Mouse (Mus musculus) hindbrain, embryonic 13.5 days (tissue): ENCODE measurements around the gene Nrxn3. TPM values are rescaled to one million over a fixed set of nuclear protein-coding genes. Genes with fewer than 3 reads are reported as not detected.
A peak's percentile ranks its signal among the peaks of the same experiment; 100 is the strongest.

Experiments used
- ATAC-seq: fragments of 200-750 bp; cut with Nextera tagmentation; 2 replicates; pipeline ENCODE4 v1.8.0; 2017; ENCODE audit warnings: moderate TSS enrichment; ENCODE audit not compliant: low FRiP score
- H3K27ac ChIP-seq: fragments of 300-500 bp; sonication (generic); 2 replicates; pipeline ENCODE4 v1.5.1; 2015; ENCODE audit warnings: inconsistent platforms, mild to moderate bottlenecking, moderate library complexity
- H3K27me3 ChIP-seq: fragments of 300-500 bp; sonication (generic); 2 replicates; pipeline ENCODE4 v1.6.1; 2015; ENCODE audit warnings: mild to moderate bottlenecking, inconsistent platforms
- H3K36me3 ChIP-seq: fragments of 300-500 bp; sonication (generic); 2 replicates; pipeline ENCODE4 v1.6.1; 2015; ENCODE audit warnings: mild to moderate bottlenecking, inconsistent platforms
- H3K4me1 ChIP-seq: fragments of 300-500 bp; sonication (generic); replicated peaks from 2 replicates; pipeline ENCODE4 v1.6.1; 2015; ENCODE audit warnings: inconsistent platforms
- H3K4me2 ChIP-seq: fragments of 300-500 bp; sonication (generic); 2 replicates; pipeline ENCODE4 v1.6.1; 2015; ENCODE audit warnings: inconsistent platforms, mild to moderate bottlenecking, moderate library complexity
- H3K4me3 ChIP-seq: fragments of 300-500 bp; sonication (generic); 2 replicates; pipeline ENCODE4 v1.5.1; 2015; ENCODE audit warnings: mild to moderate bottlenecking, inconsistent platforms
- H3K9ac ChIP-seq: fragments of 300-500 bp; sonication (generic); 2 replicates; pipeline ENCODE4 v1.6.1; 2015; ENCODE audit warnings: mild to moderate bottlenecking, inconsistent platforms
- H3K9me3 ChIP-seq: fragments of 300-500 bp; sonication (generic); 2 replicates; pipeline ENCODE4 v1.6.1; 2016; ENCODE audit warnings: inconsistent platforms
- WGBS: fragments of 180-500 bp; shearing (Covaris S2); methylation state at CpG from one replicate; pipeline ENCODE4 v1.1.7; 2015; 5-methylcytosine and 5-hydroxymethylcytosine counted together
- polyA plus RNA-seq: library from polyadenylated mRNA; unstranded; fragments of >200 nt; fragmentation: Nextera tagmentation; extraction: Ambion mirVana; gene quantifications from 2 replicates; pipeline ENCODE4 v1.2.1, GENCODE M21; 2015

The Nrxn3 gene
- polyA plus RNA-seq, 1 experiment from 2014 or later: 92.1 TPM

DNA sequence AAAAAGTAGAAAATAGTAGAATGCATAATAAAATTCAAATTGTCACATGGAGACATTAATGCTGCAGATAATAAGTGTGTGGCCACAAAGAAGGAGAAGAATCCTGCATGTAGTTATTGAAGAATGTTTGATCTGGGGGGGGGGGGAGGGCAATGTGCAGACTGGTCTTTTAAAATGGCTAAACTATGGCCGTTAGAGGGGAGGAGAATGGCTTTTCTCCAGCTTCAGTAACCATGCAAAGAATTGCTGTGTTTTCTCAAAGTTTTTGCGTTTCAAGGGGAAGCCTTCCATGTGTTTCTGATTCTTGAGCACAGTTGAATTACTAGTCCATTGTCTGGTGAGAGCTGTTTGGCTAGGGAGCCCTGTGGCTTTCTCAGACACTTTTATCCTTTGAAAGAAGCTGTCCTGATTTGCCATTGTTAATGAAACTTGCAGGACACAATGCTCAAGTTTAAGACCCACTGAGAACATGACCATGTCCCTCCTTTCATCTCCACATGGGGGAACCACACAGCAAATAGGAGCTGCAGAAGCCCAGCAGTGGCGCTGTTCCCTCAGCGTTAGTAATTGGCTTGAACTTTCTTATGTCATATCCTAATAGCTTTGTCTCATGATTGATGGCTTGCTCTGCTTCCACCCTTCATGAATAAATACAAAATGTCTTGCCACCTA is 808.1 kb downstream of the Nrxn3 start:
- H3K4me2 ChIP-seq: no peak overlapping the region
- 2% methylated on average over 4 of the region's 4 CpGs for WGBS
- ATAC-seq: 0 out of 2 replicates have a peak, but pooled peaks have one; percentile 39
- H3K4me1 ChIP-seq: no peaks in the 10 kb centered on the region
- no peak overlapping the region for H3K9ac ChIP-seq
- no peak overlapping the region for H3K4me3 ChIP-seq
- H3K36me3 ChIP-seq: no peaks in the 10 kb centered on the region
- no peaks in the 10 kb centered on the region for H3K9me3 ChIP-seq
- H3K27ac ChIP-seq: no peak overlapping the region
- no peaks in the 10 kb centered on the region for H3K27me3 ChIP-seq

DNA sequence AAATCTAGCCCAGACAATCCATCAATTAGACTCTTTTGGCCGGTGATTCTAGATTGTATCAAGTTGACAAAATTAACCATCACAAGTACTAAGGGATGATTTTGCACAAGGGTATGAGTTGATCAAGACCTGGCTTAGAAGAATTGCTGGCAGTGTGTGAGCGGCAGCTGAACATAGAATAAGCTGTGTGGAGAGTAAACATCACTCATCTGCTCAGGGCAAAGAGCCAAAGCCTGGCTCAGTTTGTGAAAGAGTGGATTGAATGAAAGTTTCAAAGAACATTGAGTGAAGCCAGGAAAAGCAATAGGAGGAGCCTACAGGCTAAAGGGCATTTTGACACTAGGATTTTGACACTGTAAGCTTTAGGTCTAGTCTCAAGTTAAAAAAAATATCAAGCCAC is 828.6 kb downstream of the Nrxn3 start:
- H3K9ac ChIP-seq: no peak overlapping the region
- no peaks in the 10 kb centered on the region for H3K27me3 ChIP-seq
- no peak for ATAC-seq
- H3K4me1 ChIP-seq: no peaks in the 10 kb centered on the region
- H3K36me3 ChIP-seq: no peaks in the 10 kb centered on the region
- H3K27ac ChIP-seq: no peak overlapping the region
- no peak overlapping the region for H3K4me3 ChIP-seq
- WGBS: 74% methylated on average over 2 of the region's 2 CpGs
- H3K9me3 ChIP-seq: no peaks in the 10 kb centered on the region
- H3K4me2 ChIP-seq: no peak overlapping the region

DNA sequence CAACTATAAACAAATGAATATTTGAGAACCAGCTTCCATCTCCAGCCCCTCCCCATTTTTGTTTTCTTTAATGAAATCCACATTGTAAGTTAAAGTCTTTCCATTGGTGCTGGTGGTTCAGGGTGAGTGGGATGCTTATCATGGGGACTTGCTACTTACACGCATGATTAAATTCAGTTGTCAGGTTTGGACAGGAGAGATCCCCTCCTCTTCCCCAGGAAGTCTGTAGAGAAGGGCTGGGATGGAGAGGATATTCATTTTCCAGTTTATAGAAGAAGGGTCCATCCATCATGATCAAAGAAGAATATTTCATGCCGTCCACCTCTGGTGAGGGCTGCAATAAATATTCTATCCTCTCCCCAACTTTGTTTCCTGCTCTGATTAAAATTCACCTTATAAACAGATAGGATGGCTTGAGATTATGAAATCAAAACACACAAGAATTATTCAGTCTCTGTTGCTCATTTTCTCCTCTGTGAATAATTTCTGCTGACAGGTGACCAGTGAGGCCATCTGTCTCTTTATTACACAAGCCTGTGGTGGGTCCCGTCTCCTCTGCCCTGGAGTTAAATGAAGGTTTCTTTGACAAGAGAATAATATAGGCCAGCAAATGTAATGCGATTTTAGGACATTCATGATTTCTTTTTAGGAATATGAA is 830.7 kb downstream of the Nrxn3 start:
- no peak for ATAC-seq
- H3K4me3 ChIP-seq: no peak overlapping the region
- no peaks in the 10 kb centered on the region for H3K4me1 ChIP-seq
- 49% methylated on average over 4 of the region's 4 CpGs for WGBS
- no peaks in the 10 kb centered on the region for H3K9me3 ChIP-seq
- H3K36me3 ChIP-seq: no peaks in the 10 kb centered on the region
- no peak overlapping the region for H3K4me2 ChIP-seq
- H3K27me3 ChIP-seq: no peaks in the 10 kb centered on the region
- no peak overlapping the region for H3K27ac ChIP-seq
- no peak overlapping the region for H3K9ac ChIP-seq

DNA sequence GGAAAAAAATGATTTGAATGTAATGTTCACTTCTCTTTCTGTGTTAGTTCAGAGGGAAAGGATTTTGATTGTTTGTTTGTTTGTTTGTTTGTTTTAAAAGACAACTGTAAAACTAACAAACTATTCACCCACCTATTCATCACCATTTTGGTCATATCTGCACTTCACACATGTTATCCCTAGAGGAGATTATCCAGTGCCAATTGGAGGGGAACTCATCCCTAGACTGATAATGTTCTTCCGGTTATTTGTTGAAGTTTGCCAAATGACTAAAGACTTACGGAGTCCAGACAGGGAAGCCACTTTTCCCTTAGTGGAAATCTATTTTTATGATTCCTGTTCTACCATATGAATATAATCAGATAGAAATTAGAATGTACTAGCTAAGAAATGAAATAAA is 831.5 kb downstream of the Nrxn3 start:
- 80% methylated on average over 2 of the region's 2 CpGs for WGBS
- ATAC-seq: no peak
- Histone ChIP-seq H3K36me3 (no peaks in the 10 kb centered on the region), H3K4me3 (no peak overlapping the region), H3K4me2 (no peak overlapping the region), H3K27ac (no peak overlapping the region), H3K9me3 (no peaks in the 10 kb centered on the region), H3K9ac (no peak overlapping the region), H3K27me3 (no peaks in the 10 kb centered on the region), H3K4me1 (no peaks in the 10 kb centered on the region)

DNA sequence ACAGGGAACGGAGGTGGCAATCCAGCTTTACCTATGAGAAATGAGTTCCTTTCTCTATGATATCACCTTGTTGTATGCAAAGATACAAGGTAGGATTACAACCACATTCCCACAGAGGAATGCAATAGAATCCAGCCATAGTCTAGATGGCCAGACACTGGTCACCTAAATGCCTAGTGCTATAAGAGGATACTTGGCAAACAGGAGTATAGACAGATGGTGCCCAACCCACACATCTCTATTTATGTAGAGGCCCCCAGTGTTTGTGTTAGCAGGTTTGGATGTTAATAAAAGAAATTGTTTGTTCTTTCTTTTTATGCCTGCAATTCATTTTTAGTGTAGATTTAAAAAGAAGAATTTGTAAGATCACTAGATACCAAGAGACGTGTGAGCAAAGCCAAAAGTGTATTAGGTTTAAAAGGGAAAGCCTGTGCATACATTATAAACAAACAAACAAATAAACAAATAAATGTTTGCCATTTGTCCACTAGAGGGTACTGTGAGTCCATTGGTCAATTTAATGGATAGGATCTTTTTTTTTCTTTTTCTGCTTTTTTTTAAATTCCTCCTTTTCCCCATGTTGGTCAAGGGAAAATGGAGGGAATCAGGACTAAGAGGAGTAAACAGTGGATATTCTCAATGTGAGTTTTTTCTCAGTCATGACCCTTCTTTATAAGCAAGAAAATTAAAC is 832.2 kb downstream of the Nrxn3 start:
- Histone ChIP-seq H3K4me1 (no peaks in the 10 kb centered on the region), H3K27ac (no peak overlapping the region), H3K27me3 (no peaks in the 10 kb centered on the region), H3K4me2 (no peak overlapping the region), H3K9ac (no peak overlapping the region), H3K36me3 (no peaks in the 10 kb centered on the region), H3K4me3 (no peak overlapping the region), H3K9me3 (no peaks in the 10 kb centered on the region)
- ATAC-seq: no peak
- 82% methylated on average over 2 of the region's 2 CpGs for WGBS

DNA sequence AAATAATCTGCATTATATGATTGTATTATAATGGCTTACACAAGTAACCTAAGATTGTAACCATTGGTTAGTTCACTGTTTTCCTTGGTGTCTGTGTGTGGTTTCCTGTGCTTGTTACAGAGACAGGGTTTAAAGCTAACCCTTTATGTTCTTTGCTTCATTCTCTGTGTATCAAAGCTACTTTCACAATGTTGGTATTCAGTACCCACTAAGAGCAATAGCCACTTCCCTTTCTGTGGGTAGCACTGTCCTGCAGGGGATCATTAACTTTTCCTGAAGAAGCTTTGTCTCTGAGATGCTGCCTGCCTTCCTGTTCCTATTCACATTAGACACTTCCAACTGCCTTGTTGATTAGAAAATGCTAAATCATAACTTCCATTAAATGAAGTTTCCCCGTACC is 836.2 kb downstream of the Nrxn3 start:
- no peaks in the 10 kb centered on the region for H3K9me3 ChIP-seq
- no peaks in the 10 kb centered on the region for H3K27me3 ChIP-seq
- no peak overlapping the region for H3K4me3 ChIP-seq
- H3K4me2 ChIP-seq: no peak overlapping the region
- no peak overlapping the region for H3K27ac ChIP-seq
- no peaks in the 10 kb centered on the region for H3K36me3 ChIP-seq
- no peaks in the 10 kb centered on the region for H3K4me1 ChIP-seq
- ATAC-seq: no peak
- H3K9ac ChIP-seq: no peak overlapping the region
- WGBS: 86% methylated on average over 1 of the region's 1 CpGs

DNA sequence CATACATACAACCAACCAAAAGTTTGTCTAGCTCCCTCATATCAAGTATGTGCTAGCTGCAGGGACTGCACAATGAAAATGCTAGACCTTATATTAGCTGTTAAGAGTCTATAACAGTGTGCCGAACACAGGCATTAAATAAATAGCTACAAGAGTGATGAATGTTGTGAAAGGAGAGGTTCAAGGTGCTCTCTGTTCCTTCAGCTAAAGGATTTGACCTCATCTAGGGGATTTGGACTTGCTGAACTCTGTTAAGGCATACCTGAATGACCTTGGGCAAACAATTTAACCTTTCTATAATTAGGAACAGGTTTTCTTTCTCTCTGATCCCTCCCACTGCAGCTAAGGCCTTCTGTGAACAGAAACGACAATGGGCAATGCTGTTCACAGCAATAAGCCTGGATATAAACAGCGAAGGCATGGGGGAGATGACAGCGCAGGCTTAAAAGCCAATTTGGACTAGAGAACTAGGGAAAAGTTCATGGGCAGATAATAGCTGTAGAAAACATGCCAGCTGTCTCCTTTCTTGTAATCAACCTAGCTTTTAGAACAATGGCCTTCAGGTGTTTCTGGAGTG is 839.4 kb downstream of the Nrxn3 start:
- Histone ChIP-seq H3K9me3 (no peaks in the 10 kb centered on the region), H3K27me3 (no peaks in the 10 kb centered on the region), H3K4me1 (no peaks in the 10 kb centered on the region), H3K4me3 (no peak overlapping the region), H3K36me3 (no peaks in the 10 kb centered on the region), H3K27ac (no peak overlapping the region), H3K4me2 (no peak overlapping the region), H3K9ac (no peak overlapping the region)
- no peak for ATAC-seq
- 86% methylated on average over 4 of the region's 4 CpGs for WGBS

DNA sequence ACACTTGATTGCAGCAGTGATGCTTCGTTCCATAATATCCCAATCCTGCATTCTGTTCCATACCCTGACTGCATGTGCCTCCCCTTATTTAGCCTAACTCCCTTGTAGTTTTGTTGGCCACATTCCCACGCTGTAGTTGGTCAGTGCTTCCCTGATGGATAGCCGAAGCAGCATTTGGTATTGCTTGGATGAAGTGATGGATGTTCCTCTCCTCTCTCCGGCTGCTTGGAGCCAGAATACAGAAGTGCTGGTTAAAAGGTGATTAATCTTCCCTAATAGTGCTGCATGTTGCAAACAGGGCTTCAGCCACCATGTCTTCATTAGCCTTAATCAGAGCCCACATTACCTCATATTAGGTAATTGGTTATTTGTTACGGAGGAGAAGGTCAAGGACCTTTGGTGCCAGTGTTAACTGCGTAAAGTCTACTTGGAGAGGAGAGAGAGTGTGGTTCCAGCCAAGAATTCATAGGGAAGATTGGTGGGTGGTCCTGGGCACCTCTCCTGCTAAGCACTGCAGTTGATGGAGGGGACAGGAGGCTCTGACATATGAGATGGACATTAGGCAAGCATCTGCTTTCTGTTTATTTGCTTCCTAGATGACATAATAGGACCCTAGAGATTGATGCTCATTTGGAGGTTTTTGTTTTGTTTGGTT is 846.2 kb downstream of the Nrxn3 start:
- peaks cover 11% of the 10 kb centered on the region; the same call in 1 of the 2 replicates for H3K4me1 ChIP-seq
- no peak overlapping the region for H3K9ac ChIP-seq
- 53% methylated on average over 6 of the region's 6 CpGs for WGBS
- no peaks in the 10 kb centered on the region for H3K9me3 ChIP-seq
- no peaks in the 10 kb centered on the region for H3K27me3 ChIP-seq
- H3K4me2 ChIP-seq: no peak overlapping the region
- peak overlapping the region; percentile 30; the same call in 1 of the 2 replicates for H3K27ac ChIP-seq
- H3K36me3 ChIP-seq: no peaks in the 10 kb centered on the region
- no peak overlapping the region for H3K4me3 ChIP-seq
- peak; percentile 72 for ATAC-seq

DNA sequence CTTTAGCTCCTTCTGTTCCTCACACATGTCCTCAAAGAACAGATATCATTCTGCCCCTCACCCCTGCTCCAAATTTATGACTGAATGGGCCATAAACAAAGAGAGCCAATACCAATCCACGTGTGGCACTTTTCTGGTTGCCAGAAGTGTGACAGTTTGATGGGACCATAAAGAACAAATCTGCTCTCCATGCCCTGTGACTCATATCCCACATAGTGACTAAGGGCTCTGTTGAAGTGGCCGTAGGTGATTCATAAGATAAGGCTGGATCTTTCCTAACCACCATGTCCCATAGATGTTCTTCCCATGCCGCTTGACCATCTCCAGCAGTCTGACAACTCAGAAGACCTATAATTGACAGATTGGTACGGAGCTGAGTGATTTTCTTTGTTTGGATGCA is 869.8 kb downstream of the Nrxn3 start:
- no peak for ATAC-seq
- WGBS: 82% methylated on average over 4 of the region's 4 CpGs
- H3K4me2 ChIP-seq: no peak overlapping the region
- no peaks in the 10 kb centered on the region for H3K36me3 ChIP-seq
- no peaks in the 10 kb centered on the region for H3K4me1 ChIP-seq
- H3K4me3 ChIP-seq: no peak overlapping the region
- H3K27ac ChIP-seq: no peak overlapping the region
- H3K9ac ChIP-seq: no peak overlapping the region
- H3K9me3 ChIP-seq: no peaks in the 10 kb centered on the region
- no peaks in the 10 kb centered on the region for H3K27me3 ChIP-seq

DNA sequence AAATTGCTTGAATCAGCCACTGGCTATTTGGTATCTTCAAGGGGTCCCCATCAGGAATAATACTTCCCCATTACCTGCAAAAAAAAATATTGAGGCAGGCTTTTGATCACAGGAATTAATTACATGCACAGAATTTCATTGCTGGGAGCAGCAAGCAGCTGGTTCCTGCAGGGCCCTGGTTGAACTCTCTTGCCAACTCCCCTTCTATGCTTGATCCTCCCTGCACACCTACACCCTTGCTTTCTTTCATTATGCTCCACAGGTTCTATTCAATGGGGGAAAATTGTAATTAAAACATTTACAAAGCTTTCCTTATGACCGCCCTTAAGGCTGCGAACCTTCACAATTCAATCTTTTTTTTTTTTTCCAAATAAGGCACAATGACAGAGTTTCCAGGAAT is 891.0 kb downstream of the Nrxn3 start:
- H3K9me3 ChIP-seq: no peaks in the 10 kb centered on the region
- peaks cover 10% of the 10 kb centered on the region for H3K4me1 ChIP-seq
- WGBS: 32% methylated on average over 2 of the region's 2 CpGs
- H3K9ac ChIP-seq: no peak overlapping the region
- H3K4me3 ChIP-seq: no peak overlapping the region
- no peaks in the 10 kb centered on the region for H3K36me3 ChIP-seq
- H3K27ac ChIP-seq: peak overlapping the region; percentile 23; the same call in 1 of the 2 replicates
- H3K4me2 ChIP-seq: no peak overlapping the region
- no peaks in the 10 kb centered on the region for H3K27me3 ChIP-seq
- ATAC-seq: no peak; the same call in 1 of the 2 replicates

DNA sequence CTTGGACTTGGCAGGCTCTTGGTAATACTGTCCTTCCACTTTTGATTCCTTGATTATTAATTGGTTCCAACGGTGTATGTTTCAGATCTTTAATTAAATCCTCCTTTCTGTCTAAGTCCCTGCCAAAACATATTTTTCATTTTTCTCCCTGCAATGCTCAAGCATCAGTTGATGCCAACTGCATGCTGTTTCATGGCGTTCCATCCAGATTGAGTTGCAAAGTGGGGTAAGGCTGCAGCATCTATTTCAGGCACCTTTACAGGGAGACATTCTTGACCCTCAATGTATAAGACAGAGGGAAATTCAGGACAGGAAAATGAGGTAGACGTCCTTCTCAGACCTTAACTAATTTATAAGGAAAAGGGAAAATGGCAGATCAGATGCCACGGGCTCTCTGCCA is 903.1 kb downstream of the Nrxn3 start:
- no peaks in the 10 kb centered on the region for H3K9me3 ChIP-seq
- H3K27ac ChIP-seq: no peak overlapping the region
- H3K4me2 ChIP-seq: no peak overlapping the region
- WGBS: 79% methylated on average over 4 of the region's 4 CpGs
- no peak overlapping the region for H3K9ac ChIP-seq
- no peaks in the 10 kb centered on the region for H3K36me3 ChIP-seq
- H3K4me1 ChIP-seq: peaks cover 4% of the 10 kb centered on the region; the same call in 1 of the 2 replicates
- H3K4me3 ChIP-seq: no peak overlapping the region
- ATAC-seq: no peak
- no peaks in the 10 kb centered on the region for H3K27me3 ChIP-seq

DNA sequence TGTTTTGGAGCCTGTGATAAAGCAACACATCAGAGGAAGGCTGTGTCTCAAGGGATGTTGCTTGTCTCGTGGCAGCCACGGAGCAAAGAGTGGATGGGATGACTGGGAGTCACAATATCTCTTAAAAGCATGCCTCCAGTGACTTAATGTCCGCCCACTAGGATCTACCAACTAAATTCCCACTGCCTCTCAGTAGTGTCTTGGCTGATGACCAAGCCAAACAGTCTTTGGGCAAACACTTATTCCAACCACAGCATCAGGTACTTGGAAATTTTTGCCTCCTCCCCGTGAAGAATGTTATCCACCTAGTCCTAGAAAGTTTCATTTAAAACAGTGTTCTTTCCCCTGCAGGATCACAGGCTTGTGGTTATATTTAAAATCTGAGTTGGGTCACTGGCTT is 917.4 kb downstream of the Nrxn3 start:
- no peak overlapping the region for H3K4me3 ChIP-seq
- no peak overlapping the region for H3K9ac ChIP-seq
- H3K27ac ChIP-seq: no peak overlapping the region
- H3K4me2 ChIP-seq: no peak overlapping the region
- H3K36me3 ChIP-seq: no peaks in the 10 kb centered on the region
- no peak for ATAC-seq
- no peaks in the 10 kb centered on the region for H3K27me3 ChIP-seq
- H3K4me1 ChIP-seq: no peaks in the 10 kb centered on the region
- 85% methylated on average over 4 of the region's 4 CpGs for WGBS
- H3K9me3 ChIP-seq: no peaks in the 10 kb centered on the region
